Mouse (Mus musculus) megakaryocyte, embryonic 14.5 days (primary cell): ENCODE data around the gene Fmo4.

Source experiments
- FLI1 ChIP-seq: IDR thresholded peaks from 2 replicates; pipeline ENCODE4 v1.6.1; 2012; ENCODE audit warnings: low read length, inconsistent platforms, mixed read lengths
- GATA1 ChIP-seq: IDR thresholded peaks from 3 replicates; pipeline ENCODE4 v1.6.1; 2012; ENCODE audit warnings: mixed read lengths, low read length, inconsistent platforms, borderline replicate concordance

DNA sequence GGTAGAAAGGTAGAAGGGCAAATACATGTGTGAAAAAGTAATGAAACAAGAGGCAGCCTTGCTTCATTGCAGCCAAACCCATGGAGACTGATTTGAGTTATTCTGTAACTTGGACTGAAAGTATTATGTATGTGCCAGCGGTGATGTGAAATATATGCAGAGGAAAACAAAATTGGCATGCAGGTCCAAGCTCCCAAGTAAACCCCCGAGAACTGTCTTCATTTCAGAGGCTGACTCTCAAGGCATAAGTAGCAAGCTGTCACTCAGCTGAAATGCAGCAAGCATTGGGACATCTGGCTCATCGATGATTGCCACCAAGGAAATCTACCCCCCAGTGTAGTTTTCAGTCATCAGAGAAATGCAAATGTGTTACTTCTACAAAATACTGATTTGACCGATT lies 28.6 kb downstream of the Fmo4 start:
- TF ChIP-seq GATA1 = no peak
- TF ChIP-seq FLI1 = no peak
